Mouse (Mus musculus) ovary, adult 18-20 months (tissue): ENCODE measurements around the gene Tbc1d12.
"Not testable (repeated sequence)": the region's sequence is repeated elsewhere in the genome, so short reads cannot be mapped to it uniquely, and the experiment has no call there.

Source experiments
- DNase-seq: peaks from one replicate; pipeline ENCODE4 v3.0.0; 2022; ENCODE audit warnings: low spot score, mixed read lengths

Tbc1d12 gene

DNA sequence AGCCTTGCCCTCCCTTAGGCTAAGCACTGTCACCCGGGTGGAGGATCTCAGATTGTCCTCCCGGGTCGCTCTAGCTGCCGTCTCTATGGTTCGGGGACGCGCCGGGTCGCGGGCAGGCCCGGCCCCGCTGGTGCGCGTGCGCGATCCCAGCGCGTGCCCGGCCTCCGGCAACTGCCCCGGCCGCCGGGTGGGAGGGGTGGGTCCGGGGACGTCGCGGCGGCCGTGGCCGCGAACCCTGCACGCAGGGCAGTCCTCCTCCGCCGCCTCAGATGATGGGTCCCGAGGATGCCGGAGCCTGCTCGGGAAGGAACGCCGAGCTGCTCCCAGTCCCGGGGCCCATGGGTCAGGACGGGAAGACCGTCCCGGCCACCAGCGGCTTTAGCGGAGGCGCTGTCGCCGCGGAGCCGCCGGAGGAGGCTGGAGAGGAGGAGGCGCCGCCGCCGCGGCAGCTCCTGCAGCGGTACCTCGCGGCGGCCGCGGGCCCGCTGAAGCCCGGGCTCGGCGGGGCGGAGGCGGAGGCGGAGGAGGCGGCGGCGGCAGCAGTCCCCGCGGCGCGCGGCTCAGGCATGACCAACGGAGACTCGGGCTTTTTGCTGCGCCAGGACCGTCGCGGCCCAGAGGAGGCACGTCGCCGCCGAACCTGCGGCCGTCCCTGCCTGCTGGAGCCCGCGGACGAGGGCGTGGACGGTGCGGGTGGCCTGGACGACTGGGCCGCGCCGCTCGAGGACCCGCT is at the start of gene Tbc1d12:
Tbc1d12 (plus strand) TSS at position 142 of the 733 bp plus-strand sequence.
- DNase-seq: peak; percentile 85

DNA sequence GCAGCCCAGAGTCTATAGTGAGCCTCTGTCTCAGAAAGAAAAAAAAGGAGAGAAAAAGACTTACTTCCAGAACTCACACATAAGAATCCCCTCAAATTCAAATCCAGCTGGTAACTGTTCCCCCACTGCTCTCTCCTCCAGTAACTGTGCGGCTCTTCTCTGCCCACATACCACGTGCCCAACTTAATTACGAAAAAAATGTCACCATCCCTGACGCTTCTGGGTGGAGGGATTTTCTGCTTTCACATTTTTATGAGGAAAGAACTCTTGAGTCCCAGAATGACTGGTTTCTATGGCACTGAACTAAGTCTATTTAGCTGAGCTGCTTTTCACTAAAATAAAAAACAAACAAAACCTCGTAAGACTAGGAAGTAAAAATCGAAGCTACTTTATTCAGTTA is 48.6 kb upstream of the Tbc1d12 start:
- DNase-seq: no peak

DNA sequence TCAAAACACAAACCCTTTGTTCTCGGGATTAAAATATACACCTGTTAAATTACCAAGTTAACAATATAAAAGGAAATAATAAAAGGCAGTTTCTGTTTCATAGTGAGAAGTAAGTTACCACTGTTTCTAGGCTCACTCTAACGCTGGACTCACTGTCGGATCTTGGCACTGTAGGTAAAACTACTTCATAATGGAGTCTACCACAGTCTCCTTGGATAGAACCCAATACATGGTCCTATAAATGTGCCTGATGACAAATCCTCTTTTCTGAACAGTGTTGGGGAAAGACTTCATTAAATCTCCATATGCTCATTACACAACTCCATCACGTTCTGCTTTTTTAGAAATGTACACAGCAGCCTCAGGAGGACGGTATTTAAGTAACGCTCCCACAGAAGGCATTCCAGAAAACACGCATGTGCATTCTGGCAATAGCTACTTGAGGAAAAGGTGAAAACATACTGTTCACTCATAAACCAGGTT is 42.8 kb upstream of the Tbc1d12 start:
- DNase-seq: no peak

DNA sequence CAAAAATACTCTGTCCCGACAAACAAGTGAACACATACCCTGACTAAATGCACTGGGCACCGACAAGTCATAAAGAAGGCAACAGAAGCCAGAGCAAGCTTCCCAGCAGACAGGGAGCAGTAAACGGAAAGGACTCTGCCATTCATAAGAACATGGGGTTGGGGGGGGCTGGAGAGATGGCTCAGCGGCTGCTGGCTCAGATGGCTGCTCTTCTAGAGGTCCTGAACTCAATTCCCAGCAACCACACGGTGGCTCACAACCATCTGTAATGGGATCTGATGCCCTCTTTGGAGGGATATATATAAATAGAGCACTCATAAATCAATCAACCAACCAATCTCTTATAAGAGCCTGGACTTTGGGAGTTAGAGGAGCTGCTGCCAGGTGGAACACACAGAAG is 39.8 kb upstream of the Tbc1d12 start:
- no peak for DNase-seq

DNA sequence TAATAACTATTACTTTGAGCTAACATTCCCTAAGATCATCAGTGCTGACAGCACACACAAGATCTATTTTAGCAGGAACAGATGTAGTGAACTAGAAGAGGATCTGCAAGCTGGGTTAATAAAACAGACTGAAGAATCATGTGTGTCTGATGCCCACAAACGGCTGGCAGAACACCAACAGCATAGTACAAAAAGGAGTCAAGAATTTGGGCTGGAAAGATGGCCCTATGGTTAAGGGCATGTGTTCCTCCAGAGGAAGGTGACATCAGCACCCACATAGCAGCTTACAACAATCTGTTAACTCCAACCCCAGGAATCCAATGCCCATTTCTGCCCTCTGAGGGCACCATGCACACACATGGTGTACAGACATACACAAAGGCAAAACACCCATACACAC is 38.1 kb upstream of the Tbc1d12 start:
- no peak for DNase-seq

DNA sequence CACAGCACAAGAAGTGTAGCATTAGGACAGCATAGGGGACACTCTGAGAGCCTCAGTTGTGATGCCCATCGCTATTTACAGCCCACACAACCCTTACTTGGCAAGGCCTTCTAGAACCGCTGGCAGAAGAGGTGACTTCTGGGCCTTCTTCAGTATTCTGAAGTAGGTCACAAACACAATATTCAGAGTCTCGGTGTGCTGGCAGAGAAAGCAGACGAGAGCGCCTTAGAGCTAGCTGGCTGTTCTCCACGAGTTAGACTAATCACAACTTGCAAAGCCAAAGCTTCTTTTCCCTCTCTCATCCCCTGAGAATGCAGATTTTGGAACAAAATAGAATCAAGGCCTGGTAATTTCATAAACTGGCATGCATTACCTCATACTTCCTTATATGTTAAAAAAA is 37.6 kb upstream of the Tbc1d12 start:
- no peak for DNase-seq

DNA sequence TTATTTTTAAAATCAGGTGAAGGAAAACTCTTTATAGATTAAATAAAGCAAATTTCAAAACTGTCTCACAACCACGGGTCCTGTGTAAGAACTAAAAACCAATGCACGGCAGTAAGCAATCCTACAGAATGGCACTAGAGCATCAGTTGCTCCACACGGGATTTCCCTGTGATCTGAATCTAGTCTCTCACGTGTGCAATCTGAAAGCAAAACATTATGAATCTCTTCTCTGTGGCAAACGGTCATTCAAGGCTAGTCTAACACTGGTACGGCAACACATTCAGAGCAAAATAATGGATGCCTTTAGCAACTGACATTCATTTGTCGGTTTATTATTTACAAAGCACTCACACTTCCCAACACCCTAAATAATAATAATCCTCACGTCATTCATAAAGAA is 18.2 kb upstream of the Tbc1d12 start:
- no peak for DNase-seq

DNA sequence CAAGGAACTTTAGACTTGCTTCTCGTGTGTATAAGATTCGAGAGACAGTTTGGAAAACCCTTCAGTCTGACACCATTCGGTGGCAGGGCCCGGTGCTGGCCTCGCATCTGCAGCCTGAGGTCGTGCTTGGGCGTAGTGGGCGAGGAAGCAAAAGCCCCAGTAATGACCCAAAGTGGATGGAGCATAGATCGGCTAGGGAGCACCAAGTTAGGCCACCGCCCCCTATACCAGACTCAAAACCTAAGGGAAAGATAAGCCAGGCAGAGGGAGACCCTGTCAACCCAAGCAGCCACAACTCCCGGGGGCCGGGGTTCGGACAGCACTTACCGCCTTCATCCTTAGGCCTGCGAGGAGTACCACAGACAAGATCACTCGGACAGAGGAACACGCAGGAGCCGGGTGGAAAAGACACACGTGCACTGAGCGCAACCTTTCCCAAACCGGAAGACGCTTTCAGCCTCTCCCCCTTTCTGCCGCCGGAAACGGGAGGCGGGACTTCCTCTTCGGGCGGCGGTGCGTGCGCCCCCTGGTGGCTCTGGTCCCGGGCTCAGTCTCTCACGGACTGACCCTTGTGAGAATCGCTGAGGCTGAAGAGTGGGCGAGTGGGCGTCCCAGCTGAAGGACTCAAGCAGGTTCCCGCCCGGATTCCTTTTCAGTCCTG is 17.5 kb upstream of the Tbc1d12 start, which contains the start of gene Noc3l:
Noc3l (minus strand) TSS at position 472 of the 661 bp plus-strand sequence.
- peak; percentile 81 for DNase-seq

DNA sequence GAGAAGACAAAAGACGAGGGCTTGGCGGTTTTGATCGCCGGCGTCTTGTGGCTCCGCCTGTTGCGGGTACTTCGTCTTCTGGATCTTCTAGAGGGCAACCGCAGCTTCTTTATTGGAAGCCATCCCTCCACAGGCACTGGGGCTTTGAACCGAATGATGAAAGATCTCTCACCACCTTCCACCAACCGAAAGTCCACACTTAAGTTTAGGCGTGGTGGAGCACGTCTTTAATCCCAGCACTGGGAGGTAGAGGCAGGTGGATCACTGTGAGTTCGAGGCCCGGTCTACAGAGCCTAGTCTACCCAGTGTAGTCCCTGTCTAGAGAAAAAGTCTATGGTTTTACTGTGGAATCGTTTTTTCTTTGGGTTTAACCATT is 17.0 kb upstream of the Tbc1d12 start:
- DNase-seq: no peak

DNA sequence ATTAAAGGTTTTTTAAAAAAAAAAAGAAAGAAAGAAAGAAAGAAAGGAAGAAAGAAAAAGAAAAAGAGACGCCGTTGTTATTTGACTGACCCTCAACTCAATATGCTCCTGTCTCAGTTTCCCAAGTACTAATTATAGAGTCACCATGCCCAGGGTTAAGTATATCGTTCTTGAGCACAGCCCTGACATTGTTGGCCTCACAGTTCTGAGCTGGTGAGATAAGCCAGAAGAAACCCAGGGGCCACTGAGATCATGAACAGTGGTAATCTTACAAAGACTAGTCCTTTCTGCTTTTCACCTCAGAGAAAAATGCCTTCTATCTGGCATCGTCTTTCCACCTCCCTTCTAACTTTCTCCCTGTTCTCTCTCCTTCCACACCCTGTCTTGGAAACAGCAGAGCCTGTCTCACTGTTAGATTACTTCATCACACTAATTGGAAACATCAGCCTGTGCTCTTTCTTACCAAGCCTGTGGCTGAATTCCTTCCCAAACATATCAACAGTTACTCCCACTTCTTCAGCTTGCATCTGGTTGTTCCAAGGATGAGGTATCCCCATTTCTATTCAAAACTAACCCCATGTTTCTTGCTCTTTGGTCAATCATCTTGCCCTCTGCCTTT is 16.1 kb upstream of the Tbc1d12 start:
- no peak for DNase-seq

DNA sequence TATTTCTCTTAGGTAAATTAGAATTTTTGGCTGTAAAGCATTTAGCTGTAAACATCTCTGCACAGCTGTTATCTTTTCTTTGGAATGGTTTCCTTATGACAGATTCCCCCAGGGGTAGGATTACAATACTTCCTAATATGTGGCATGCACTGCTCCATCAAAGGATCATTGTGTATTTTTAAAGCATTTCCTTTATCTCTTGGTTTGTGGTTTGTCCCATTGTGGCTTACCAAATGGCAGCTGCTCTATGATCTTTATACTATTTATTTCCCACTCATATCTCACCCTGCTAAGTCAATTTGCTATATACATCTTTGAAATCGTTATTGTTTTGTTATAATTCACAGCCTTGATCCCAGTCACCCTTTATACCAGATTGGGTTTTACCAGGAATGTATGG is 3.2 kb upstream of the Tbc1d12 start:
- DNase-seq: no peak

DNA sequence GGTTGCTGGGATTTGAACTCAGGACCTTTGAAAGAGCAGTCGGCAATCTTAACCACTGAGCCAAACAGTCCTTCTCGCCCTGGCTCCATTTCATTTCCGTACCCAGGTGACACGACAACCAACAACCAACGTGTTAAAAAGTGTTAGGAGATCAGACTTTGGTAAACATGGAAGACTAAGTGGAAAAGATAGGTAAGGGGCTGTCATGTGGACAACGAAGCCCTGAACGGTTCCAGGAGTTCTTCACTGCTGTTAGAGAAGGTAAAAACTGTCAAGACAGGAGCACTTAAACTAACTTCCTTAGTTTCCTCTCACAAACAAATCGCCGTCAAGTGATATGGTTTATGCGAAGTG is 318 bp upstream of the Tbc1d12 start:
- DNase-seq: no peak

DNA sequence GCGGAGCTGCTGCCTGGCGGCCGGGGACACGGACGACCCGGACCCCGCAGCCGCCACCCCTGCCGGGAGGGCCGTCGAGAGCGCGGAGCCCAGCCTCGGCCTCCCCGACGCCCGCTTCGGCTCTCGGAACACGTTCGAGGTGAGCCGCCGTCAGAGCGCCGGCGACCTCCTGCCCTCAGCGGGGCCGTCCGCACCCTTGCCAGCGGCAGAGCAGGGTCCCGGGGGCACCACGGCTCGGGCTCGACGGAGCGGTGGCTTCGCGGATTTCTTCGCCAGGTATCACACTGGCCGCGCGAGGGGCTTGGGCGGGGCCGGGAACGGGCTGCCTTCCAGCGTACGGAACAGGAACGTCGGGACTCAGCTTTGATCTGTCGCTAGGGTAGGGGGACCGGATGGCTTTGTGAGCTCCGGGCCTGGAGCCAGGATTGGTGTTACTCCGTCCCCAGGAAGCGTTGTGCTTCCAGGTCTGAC is 827 bp downstream of the Tbc1d12 start:
- DNase-seq: peak; percentile 14

DNA sequence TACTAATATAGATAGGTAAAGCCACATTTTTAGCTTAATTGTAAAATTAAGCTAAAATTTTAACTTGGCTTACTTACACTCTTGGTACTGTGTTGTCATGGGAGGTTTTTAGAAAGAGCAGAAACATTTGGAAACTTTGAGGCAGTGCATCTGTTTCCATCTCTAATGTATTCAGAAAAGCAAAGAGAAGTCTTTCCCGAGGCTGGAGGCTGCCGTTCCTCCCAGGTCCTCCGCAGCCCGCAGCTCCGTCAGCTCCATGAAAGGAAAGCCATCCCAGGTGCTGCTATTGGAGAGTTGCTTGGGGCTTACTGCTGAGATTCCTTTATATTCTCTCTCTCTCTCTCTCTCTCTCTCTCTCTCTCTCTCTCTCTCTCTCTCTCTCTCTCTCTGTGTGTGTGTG is 8.4 kb downstream of the Tbc1d12 start:
- DNase-seq: no peak

DNA sequence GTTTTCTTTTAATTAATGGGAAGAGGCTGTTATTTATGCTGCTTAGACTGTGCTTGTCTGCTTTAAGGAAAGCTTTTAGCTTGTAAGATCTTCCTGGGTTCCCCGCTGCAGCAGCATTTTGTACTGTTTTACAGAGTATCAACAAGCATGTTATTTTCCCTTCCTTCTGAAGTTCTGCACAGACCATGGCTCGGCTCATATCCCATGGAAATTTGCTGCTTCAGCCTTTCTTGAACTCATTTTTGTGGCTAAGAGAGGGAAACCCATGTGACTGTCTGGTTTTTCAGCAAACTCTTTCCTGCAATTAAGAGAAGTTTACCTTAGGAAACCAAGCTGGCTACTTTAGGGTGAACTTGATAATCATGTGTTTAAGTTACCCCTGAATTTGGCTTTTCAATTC is 10.0 kb downstream of the Tbc1d12 start:
- no peak for DNase-seq

DNA sequence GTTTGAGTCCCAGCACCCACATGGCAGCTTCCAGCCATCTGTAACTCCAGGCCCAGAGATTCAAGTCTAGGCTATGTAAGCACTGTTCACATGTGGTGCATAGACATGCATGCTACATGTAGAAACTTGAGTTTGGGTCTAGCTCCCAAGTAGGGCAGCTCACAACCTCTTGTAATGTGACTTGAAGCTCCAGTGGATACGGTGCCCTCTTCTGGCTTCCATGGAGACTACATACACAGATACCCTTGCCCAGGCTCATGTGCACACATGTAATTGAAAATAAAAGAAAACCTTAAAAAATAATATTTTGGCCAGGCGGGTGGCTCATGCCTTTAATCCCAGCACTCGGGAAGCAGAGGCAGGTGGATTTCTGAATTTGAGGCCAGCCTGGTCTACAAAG is 21.8 kb downstream of the Tbc1d12 start:
- DNase-seq: no peak

DNA sequence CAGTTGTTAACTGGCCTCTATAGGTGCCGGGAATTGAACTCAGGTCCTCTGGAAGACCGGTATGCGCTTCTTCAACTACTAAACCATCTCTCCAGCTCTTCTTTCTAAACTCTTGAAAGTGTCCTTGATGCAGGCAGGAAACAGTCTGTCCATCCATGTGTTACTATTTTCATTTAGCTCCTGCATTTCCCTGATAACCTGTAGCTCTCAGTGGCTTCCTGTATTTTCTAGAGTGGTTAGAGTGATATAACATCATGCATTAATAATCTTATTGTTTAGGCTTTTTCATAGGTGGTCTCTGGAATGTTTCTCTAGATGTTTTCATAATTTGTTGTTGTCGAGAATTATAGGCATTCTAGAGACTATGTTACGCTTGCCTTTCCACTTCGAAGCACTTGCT is 26.1 kb downstream of the Tbc1d12 start:
- DNase-seq: no peak

DNA sequence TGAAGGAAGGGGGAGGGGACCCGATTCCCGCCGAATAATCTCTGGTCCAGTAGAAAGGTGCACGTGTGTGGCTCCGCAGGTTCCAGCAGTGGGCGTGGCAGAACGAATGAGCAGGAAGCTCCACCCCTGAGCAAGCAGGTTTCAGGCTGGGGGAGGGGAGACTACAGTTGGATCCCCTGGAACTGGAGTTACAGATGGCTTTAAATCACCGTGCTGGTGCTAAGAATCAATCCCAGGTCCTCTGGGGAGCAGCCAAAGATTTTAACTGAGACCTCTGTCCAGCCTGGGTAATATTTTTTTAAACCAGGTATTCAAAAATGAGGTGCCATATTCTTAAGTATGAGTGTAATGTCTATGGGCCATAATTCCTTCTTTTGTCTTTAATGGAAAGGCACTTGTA is 38.4 kb downstream of the Tbc1d12 start:
- DNase-seq: not testable (repeated sequence)

DNA sequence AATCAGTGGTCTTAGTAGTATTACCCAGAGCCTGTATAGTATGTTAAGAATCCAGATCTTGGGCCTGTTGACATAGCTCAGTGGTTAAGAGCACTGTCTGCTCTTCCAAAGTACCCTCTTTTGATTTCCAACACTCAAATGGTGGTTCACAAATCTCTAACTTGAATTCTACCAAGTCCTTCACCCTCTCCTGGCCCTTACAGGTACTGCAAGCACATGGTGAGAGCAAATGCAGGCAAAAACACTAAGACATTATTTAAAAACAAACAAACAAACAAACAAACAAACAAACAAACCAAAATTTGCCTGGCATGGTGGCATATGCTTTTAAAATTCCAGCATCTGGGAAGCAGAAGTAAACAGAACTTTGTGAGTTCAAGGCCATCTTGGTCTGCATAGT is 43.9 kb downstream of the Tbc1d12 start:
- no peak for DNase-seq

DNA sequence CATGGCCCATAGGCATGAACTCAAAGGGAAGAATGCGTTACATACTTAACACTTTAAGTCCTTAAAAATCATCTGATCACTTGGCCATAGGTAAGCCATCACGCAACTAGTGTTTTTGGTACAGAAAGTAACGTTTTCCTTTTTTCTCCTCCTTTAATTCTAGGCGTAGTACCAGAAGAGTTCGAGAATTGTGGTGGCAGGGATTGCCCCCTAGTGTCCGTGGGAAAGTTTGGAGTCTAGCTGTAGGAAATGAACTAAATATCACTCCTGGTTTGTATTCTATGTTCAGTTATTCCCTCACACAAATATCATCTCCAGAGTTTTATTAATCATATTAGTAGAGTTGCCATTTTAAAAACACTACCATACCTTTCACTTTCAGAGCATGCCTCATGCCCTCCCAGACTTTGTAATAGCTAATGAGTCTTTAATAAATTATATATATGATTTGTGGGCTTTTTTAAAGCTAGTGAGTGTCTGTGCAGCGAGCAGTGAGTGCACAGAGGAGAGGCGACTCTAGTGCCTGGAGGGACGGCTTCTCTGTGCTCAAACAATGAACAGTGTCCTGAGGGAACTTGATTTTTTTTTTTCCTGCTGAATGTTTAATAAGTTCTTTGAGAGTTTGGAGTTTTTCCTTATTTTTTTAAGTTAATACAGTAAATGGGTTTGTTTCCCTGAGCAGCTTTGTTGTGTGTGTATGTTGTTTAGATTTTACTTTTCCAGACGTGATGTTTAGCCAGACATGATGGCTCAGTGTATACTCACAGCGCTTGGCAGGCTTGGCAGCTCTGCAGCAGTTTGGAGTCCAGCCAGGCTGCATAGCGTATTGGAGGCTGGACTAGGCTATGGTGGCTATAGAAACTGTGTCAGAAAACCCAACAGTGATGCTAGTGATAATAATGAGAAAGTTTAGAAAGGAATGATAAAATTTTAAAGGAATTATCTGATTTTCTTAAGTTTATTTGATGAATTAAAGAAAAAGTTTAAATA is 65.1 kb downstream of the Tbc1d12 start:
- no peak for DNase-seq

DNA sequence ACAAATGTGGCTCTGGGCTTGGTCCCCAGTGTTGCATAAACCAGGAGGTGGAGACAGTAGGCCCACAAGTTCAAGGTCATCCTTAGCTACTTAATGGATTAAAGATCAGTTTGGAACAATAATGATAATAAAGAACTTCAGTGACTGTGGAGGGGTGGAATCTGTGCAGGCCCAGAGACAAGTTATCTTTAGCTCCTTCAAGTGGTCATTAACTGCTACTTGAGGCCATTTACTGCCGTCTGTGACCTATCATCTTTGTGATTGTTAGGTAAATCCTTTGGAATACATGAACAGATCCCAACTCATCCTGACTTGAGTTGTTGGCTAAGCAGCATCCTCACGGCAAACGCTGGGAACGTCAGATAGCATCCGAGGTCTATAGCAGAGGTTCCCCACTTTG is 66.1 kb downstream of the Tbc1d12 start:
- DNase-seq: no peak

DNA sequence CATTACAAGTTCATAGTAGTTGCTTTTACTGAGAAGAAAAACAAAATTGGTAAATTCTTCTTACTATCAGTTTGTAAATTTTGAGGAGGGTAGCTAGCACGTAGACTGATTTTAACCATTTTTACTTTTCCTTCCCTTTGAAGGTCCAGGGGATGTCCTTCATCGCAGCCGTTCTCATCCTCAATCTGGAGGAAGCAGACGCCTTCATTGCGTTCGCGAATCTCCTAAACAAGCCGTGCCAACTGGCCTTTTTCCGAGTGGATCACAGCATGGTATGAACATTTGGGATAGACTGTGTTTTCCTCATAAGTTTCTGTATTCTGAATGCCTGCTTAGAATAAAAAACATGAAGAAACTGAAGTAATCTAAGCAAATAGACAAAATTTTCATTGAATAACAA is 77.4 kb downstream of the Tbc1d12 start:
- DNase-seq: no peak
